Mouse (Mus musculus): ENCODE measurements around the gene Wt1.

The Wt1 gene

DNA sequence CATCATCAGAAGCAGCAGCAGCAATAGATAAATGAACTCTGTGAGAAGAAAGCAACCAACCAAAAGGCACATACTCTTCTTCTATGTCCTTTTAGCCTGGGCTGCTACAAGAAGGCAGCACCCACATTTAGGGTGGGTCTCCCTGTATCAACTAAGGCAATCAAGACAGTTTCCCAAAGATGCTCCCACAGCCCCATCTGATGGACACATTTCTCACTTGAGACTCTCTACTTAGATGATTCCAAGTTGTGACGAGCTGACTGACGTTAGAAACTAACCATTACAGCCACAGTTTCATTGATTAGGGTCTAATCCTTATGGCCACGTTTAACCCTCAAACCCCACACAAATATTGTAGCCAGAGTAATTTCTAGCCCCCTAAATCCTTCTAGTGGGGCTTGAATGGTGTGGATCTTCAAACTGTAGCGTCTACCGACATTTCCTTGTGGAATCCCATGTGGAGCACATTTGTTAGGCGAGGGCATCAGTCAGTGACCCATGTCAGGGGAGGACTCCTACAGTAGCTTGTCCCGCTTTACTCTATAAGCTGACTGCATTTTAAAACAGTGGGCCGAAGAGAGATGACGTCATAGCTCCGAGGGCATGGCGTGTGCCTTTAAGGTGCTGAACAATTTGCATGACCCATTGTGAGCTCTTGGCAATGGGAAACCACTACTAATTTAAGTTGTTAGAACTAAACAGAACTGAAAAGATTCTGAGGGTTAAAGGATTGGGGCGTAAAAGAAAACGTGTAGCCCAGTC, 59.6 kb downstream of the Wt1 start:
- DNase-seq, result peak; percentile 71

DNA sequence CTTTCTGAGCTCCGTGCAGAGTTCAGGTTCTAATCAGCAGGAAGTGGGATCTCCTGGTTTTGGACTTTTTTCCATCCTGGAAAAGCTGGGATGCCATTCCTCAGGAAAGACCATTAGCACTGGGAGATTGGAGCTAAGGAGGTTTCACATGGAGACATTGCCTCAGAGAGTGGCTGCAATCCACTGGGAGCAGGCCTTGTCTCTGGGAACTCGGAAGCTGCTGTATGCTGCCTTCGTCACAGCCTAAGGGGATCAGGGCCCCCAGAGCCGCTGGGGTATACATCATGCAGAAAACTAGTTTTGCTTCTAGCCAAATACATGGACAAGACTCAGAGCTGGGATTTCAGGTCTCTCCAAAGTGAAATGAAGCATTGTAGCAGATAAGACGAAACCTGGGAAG, 60.3 kb downstream of the Wt1 start:
- peak; percentile 64 for DNase-seq

- peak; percentile 84 for DNase-seq
These were observed 61.9 kb downstream of the Wt1 start for GRCm38 (mm10) chr2:105188182-105188581.

- DNase-seq, result peak; percentile 63
These were observed 63.0 kb downstream of the Wt1 start for GRCm38 (mm10) chr2:105189352-105189751.

DNA sequence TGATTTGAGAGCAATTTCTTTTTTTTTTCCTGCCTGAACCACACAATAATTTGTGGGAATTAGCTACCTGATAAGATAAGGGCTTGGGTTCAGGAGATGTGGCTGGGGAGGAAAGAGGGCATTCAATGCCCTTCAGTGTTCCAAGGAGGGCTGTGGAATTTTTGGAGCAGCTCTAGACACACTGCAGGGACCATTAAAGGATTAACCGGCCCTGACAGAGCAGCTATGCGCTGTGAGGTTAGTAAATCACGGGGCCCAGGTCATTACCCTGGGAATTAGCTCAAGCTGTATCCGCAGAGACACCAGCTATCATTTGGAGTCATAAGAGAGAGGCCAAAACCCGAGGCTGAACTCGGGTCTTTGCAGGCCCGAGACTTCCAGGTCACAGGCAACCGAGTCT, 73.8 kb downstream of the Wt1 start:
- no peak for DNase-seq

DNA sequence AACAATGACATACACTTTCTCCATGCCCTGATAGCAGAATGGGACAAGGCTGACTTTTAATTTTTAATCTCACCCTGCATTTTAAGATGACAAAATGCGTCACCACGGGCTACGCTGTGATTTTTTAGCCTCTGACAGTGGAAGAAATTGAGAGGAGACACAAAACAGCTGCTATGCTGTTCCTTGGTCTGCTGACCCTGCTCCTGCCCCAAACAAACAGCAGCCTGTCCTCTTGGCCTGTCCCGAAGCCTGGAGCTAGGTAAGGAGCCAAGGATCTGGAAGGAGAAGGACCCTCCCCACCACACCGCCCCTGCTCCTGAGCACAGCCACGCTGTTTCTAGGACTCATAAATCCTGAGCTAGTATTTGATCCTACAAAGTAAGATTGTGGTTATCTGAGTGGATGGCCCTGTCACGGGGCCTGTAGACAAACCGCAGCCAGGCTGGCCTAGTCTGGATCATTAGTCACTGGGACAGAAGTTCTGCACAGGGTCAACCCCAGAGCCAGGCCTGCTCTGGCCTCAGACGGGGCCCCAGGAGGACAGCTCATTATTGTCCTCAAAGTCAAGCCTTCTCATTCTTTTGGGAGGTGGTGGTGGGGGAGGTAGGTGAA, 80.3 kb downstream of the Wt1 start:
- peak; percentile 84 for DNase-seq

- DNase-seq, result no peak
These were observed 86.5 kb downstream of the Wt1 start for GRCm38 (mm10) chr2:105212839-105213238.

GRCm38 (mm10) chr2:105215914-105216313, 89.6 kb downstream of the Wt1 start:
- no peak for DNase-seq

DNA sequence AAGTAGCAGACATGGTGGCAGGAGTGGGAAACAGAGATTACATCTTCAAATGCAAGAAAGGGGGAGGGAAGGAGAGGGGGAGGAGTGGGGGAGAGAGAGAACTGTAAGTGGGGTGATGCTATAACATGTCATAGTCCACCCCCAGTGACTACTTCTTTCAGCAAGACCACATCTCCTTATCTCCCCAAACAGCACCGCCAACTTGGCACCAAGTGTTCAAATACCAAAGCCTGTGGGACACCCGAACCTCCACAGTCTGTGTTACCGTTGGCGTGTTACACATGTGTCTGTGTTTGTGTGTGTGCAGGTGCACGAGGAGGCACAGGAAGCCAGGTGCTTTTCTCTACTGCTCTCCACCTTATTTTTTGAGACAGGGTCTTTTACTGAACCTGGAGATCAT, 92.9 kb downstream of the Wt1 start:
- no peak for DNase-seq

GRCm38 (mm10) chr2:105219664-105220063, 93.3 kb downstream of the Wt1 start:
- DNase-seq, result no peak

DNA sequence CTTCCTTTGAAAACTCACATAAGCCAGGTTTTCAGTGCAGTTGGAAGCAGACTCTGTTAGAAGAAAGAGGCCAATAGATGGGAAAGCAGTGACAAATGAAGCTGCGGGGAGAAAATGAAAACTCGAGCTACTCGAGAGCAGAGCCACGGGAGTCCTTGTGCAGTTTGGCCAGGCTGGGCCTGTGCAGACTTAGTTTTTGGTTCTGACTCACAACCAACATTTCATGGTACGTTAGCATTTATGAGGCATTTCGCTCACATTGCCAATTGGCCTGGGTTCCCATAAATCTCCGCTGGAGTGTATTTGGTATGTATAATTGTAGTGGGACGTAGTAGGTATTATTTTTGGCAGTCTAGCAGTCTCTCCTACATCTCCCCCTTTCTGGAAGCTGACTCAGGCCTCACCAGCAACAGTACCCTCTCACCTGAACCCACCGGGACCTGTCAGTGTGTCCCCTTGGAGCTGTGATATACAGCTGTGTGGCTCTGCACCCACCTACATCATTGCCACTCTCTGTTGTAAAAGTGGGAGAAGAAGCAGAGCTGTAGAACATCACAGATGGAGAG, 94.5 kb downstream of the Wt1 start:
- no peak for DNase-seq

Measured in heart, adult 11 months (tissue).